Mouse (Mus musculus) liver, embryonic 15.5 days (tissue): ENCODE measurements around the gene Fam227a. TPM values are rescaled to one million over a fixed set of nuclear protein-coding genes. Genes with fewer than 3 reads are reported as not detected.

Experiments used
- ATAC-seq: fragments of 200-750 bp; cut with Nextera tagmentation; 2 replicates; pipeline ENCODE4 v1.8.0; 2017; ENCODE audit warnings: moderate number of reproducible peaks, mild to moderate bottlenecking, moderate library complexity; ENCODE audit not compliant: insufficient read depth
- H3K27ac ChIP-seq: fragments of 300-500 bp; sonication (generic); replicated peaks from 2 replicates; pipeline ENCODE4 v1.5.1; 2015; ENCODE audit warnings: mild to moderate bottlenecking, inconsistent platforms
- H3K27me3 ChIP-seq: fragments of 300-500 bp; sonication (generic); 2 replicates; pipeline ENCODE4 v1.6.1; 2015; ENCODE audit warnings: mild to moderate bottlenecking, inconsistent platforms
- H3K36me3 ChIP-seq: fragments of 300-500 bp; sonication (generic); replicated peaks from 2 replicates; pipeline ENCODE4 v1.6.1; 2015; ENCODE audit warnings: moderate library complexity, mild to moderate bottlenecking, inconsistent platforms
- H3K4me1 ChIP-seq: fragments of 300-500 bp; sonication (generic); replicated peaks from 2 replicates; pipeline ENCODE4 v1.6.1; 2015; ENCODE audit warnings: inconsistent platforms
- H3K4me2 ChIP-seq: fragments of 300-500 bp; sonication (generic); 2 replicates; pipeline ENCODE4 v1.6.1; 2015; ENCODE audit warnings: moderate library complexity, mild to moderate bottlenecking, inconsistent platforms
- H3K4me3 ChIP-seq: fragments of 300-500 bp; sonication (generic); replicated peaks from 2 replicates; pipeline ENCODE4 v1.5.1; 2015; ENCODE audit warnings: mild to moderate bottlenecking, inconsistent platforms
- H3K9ac ChIP-seq: fragments of 300-500 bp; sonication (generic); 2 replicates; pipeline ENCODE4 v1.6.1; 2015; ENCODE audit warnings: moderate library complexity, mild to moderate bottlenecking, inconsistent platforms
- H3K9me3 ChIP-seq: fragments of 300-500 bp; sonication (generic); replicated peaks from 2 replicates; pipeline ENCODE4 v1.6.1; 2016; ENCODE audit warnings: inconsistent platforms
- WGBS: fragments of 180-500 bp; shearing (Covaris S2); methylation state at CpG from one replicate; pipeline ENCODE4 v1.1.7; 2015; ENCODE audit warnings: mixed read lengths; ENCODE audit not compliant: insufficient replicate concordance; 5-methylcytosine and 5-hydroxymethylcytosine counted together
- polyA plus RNA-seq: library from polyadenylated mRNA; unstranded; fragments of >200 nt; fragmentation: Nextera tagmentation; extraction: Ambion mirVana; gene quantifications from 2 replicates; pipeline ENCODE4 v1.2.1, GENCODE M21; 2015

The Fam227a gene
- polyA plus RNA-seq, 1 experiment from 2014 or later = 0.05 TPM

DNA sequence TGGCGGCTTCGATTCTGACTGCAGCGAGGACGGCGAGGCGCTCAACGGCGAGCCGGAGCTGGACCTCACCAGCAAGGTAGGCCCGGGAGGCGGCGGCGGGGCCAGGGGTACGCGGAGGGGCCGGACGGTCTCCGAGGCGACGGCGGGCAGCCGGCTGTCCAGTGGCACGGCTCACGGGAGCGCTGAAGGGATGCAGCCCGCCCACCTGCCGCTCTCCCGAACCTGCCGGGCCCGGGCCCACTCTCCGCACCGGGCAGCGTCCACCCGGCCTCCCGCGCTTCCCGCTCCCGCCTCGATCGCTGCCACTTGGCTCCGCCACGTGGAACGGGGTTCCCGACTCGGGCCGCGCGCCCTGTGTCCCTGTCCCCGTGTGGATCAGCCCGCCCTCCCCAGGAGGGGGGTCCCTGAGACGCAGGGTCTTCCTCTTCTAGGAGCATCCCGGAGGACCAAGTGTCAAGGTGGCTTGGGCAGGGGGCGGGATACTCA, 32.3 kb upstream of the Fam227a start:
- peaks cover 7% of the 10 kb centered on the region for H3K36me3 ChIP-seq
- no peaks in the 10 kb centered on the region for H3K9me3 ChIP-seq
- H3K27me3 ChIP-seq = no peaks in the 10 kb centered on the region
- under 1% methylated on average over 51 of the region's 53 CpGs for WGBS
- H3K4me1 ChIP-seq = peaks cover 74% of the 10 kb centered on the region
- H3K9ac ChIP-seq = peak overlapping the region; percentile 99
- peak overlapping the region; percentile 92 for H3K4me2 ChIP-seq
- peak overlapping the region; percentile 96 for H3K4me3 ChIP-seq
- peak overlapping the region; percentile 95 for H3K27ac ChIP-seq
- no peak for ATAC-seq

GRCm38 (mm10) chr15:79690426-79691022, 31.8 kb upstream of the Fam227a start, which contains the start of gene Gtpbp1:
TSS of gene Gtpbp1 (plus strand) at chr15:79690845.
- ATAC-seq = peak; percentile 86
- H3K27ac ChIP-seq = peak within 1 kb of the TSS; percentile 95
- no peaks in the 10 kb centered on the region for H3K27me3 ChIP-seq
- H3K4me2 ChIP-seq = peak within 1 kb of the TSS; percentile 92
- H3K4me3 ChIP-seq = peak within 1 kb of the TSS; percentile 96
- under 1% methylated on average over 45 of the region's 45 CpGs for WGBS
- H3K4me1 ChIP-seq = peaks cover 74% of the 10 kb centered on the region
- H3K9ac ChIP-seq = peak within 1 kb of the TSS; percentile 99
- H3K36me3 ChIP-seq = peaks cover 5% of the 10 kb centered on the region; the same call in 1 of the 2 replicates
- no peaks in the 10 kb centered on the region for H3K9me3 ChIP-seq

GRCm38 (mm10) chr15:79689662-79690425, 31.1 kb upstream of the Fam227a start:
- 12% methylated on average over 24 of the region's 24 CpGs for WGBS
- H3K36me3 ChIP-seq = no peaks in the 10 kb centered on the region; the same call in 1 of the 2 replicates
- H3K9ac ChIP-seq = peak overlapping the region; percentile 66
- H3K27me3 ChIP-seq = no peaks in the 10 kb centered on the region
- no peaks in the 10 kb centered on the region for H3K9me3 ChIP-seq
- peak overlapping the region; percentile 95 for H3K27ac ChIP-seq
- peak overlapping the region; percentile 96 for H3K4me3 ChIP-seq
- peak overlapping the region; percentile 92 for H3K4me2 ChIP-seq
- ATAC-seq = no peak
- H3K4me1 ChIP-seq = peaks cover 74% of the 10 kb centered on the region

DNA sequence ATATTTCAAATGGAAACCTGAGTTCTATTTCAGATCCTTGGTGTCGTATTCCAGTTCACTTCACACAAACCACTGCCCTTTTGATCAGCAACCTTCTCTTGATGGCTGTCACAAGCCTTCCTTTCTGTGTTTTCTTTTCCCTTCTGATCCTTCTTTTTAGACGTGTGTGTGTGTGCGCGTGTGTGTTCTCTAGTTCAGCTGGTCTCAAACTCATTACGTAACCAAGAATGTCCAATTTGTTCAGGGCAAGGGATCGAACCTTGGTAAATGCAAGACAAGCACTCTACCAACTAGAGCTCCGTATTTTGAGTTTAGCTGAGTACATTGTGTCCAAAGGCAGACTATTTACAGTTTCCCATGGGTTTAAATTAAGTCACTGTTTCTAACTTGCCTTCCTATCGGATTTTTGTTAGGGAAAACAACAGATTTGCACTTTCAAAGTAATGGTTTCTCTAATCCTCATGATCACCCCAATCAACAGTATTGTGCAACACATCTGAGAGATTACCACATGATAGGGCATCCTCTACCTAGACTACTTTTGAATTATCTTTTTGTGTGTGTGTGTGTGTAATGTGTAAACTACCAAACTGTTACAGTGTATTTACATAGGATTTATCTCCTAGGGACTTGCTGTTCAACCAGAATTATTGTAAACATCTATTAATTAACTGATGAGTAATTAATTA, 29.7 kb upstream of the Fam227a start:
- Histone ChIP-seq H3K27me3 (no peaks in the 10 kb centered on the region), H3K4me1 (peaks cover 74% of the 10 kb centered on the region), H3K9me3 (no peaks in the 10 kb centered on the region), H3K36me3 (0 out of 2 replicates have a peak, but pooled peaks cover 4% of the 10 kb centered on the region), H3K4me2 (peak overlapping the region; percentile 82), H3K4me3 (peak overlapping the region; percentile 89), H3K9ac (peak overlapping the region; percentile 88), H3K27ac (peak overlapping the region; percentile 99)
- 7% methylated on average over 8 of the region's 8 CpGs for WGBS
- ATAC-seq = no peak

DNA sequence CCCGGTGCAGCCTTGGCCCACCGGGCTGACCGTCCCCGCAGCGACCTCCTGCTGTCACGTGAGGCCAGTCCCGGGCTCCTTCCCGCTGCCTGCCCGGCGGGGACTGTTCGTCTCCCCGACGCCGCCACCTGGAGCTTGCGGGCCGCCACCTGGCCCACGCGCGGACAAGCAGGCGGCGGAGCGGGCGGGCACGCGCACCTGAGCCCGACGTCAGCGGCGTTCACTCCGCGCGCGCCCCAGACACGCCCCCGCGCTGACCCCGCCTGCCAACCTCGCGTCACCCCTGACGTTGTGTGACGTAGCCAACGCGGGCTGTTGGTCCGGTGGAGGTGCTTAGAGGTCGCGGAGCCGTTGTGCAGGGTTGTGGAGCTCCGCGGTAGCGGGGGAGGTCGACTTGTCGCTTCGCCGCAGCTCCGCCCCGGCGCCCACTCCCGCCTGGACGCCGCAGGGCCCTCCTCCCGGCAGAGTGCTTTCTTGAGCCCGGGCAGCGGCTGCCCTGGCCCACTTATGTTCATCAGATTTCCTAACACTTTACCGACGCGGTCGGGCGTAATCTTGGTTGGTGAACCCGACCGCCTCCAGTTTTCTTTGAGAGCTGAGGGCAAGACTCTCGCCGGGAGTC, 29.0 kb upstream of the Fam227a start, which contains the start of gene Josd1:
TSS of gene Josd1 (minus strand) at position 274 of the 622 bp plus-strand sequence.
- Histone ChIP-seq H3K4me2 (peak within 1 kb of the TSS; percentile 82), H3K4me3 (peak within 1 kb of the TSS; percentile 89), H3K27me3 (no peaks in the 10 kb centered on the region), H3K36me3 (0 out of 2 replicates have a peak, but pooled peaks cover 4% of the 10 kb centered on the region), H3K9ac (peak within 1 kb of the TSS; percentile 88), H3K9me3 (no peaks in the 10 kb centered on the region), H3K4me1 (peaks cover 74% of the 10 kb centered on the region), H3K27ac (peak within 1 kb of the TSS; percentile 99)
- ATAC-seq = peak; percentile 69
- WGBS = under 1% methylated on average over 71 of the region's 72 CpGs

DNA sequence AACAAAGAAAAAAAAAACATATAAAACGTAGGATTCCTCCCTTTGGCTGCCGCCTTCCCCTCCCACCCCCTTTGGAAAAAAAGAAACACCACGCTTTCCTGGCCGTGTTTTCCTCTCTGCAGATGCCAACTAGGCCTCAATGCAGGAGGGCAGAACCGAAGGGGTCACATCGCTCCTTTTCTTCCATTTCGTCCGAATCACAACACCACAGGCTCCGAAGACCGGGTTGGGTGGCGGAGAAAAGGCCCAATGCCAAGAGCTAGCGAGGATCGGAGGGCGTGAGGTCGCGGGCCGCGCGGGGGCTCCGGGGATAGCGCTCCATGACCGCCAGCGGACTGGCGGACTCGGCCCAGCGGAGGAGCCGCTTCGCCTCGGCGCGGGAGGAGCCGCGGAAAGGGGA, 28.4 kb upstream of the Fam227a start:
- Histone ChIP-seq H3K4me3 (peak overlapping the region; percentile 89), H3K27me3 (no peaks in the 10 kb centered on the region), H3K4me1 (peaks cover 74% of the 10 kb centered on the region), H3K36me3 (0 out of 2 replicates have a peak, but pooled peaks cover 4% of the 10 kb centered on the region), H3K9ac (peak overlapping the region; percentile 88), H3K27ac (peak overlapping the region; percentile 99), H3K4me2 (peak overlapping the region; percentile 82), H3K9me3 (no peaks in the 10 kb centered on the region)
- no peak for ATAC-seq
- under 1% methylated on average over 33 of the region's 33 CpGs for WGBS

GRCm38 (mm10) chr15:79686046-79686869, 27.5 kb upstream of the Fam227a start:
- ATAC-seq = no peak
- no peaks in the 10 kb centered on the region for H3K27me3 ChIP-seq
- peak overlapping the region; percentile 82 for H3K4me2 ChIP-seq
- no peaks in the 10 kb centered on the region for H3K9me3 ChIP-seq
- H3K27ac ChIP-seq = peak overlapping the region; percentile 99
- H3K4me3 ChIP-seq = peak overlapping the region; percentile 89
- H3K36me3 ChIP-seq = 0 out of 2 replicates have a peak, but pooled peaks cover 4% of the 10 kb centered on the region
- H3K4me1 ChIP-seq = peaks cover 74% of the 10 kb centered on the region
- H3K9ac ChIP-seq = peak overlapping the region; percentile 88
- WGBS = 3% methylated on average over 15 of the region's 15 CpGs

- H3K27ac ChIP-seq = peak overlapping the region; percentile 99
- no peak for ATAC-seq
Observed at GRCm38 (mm10) chr15:79685141-79685641, 26.4 kb upstream of the Fam227a start.

GRCm38 (mm10) chr15:79684616-79685015, 25.9 kb upstream of the Fam227a start:
- Histone ChIP-seq H3K36me3 (peaks cover 13% of the 10 kb centered on the region), H3K27ac (peak overlapping the region; percentile 99), H3K9ac (peak overlapping the region; percentile 88), H3K4me2 (peak overlapping the region; percentile 82), H3K4me3 (peak overlapping the region; percentile 89), H3K4me1 (peaks cover 78% of the 10 kb centered on the region), H3K9me3 (no peaks in the 10 kb centered on the region), H3K27me3 (no peaks in the 10 kb centered on the region)
- no peak for ATAC-seq
- WGBS = 76% methylated on average over 6 of the region's 6 CpGs

More at GRCm38 (mm10) chr15:79685141-79685641, 26.4 kb upstream of the Fam227a start:
- Histone ChIP-seq H3K4me3 (peak overlapping the region; percentile 89), H3K36me3 (peaks cover 10% of the 10 kb centered on the region), H3K9ac (peak overlapping the region; percentile 88), H3K9me3 (no peaks in the 10 kb centered on the region), H3K4me1 (peaks cover 83% of the 10 kb centered on the region), H3K4me2 (peak overlapping the region; percentile 82), H3K27me3 (no peaks in the 10 kb centered on the region)
- WGBS = 24% methylated on average over 6 of the region's 6 CpGs
